Mouse (Mus musculus): Measurements from ENCODE around the gene Rcan2.

- TF ChIP-seq CTCF (IDR thresholded peaks at IDR 0.05; ENCODE audit: extremely low read depth, insufficient read depth, low read length), result no peak
- TF ChIP-seq POLR2A (IDR thresholded peaks at IDR 0.05; ENCODE audit: extremely low read depth, insufficient read depth, low read length), result no peak
These were observed 181.4 kb downstream of the Rcan2 start for GRCm38 (mm10) chr17:43982505-43982904.
